Mouse (Mus musculus) midbrain, postnatal 0 days (tissue): ENCODE measurements at regions not wholly inside any gene's neighbourhood (a gene's known extent, or its start where the extent isn't known, plus 50 kb on each side); places are given as distances from the start of the nearest gene placed in this dataset.

Experiments used
- ATAC-seq: fragments of 200-750 bp; cut with Nextera tagmentation; 2 replicates; pipeline ENCODE4 v1.8.0; 2017; ENCODE audit warnings: moderate number of reproducible peaks, mild to moderate bottlenecking, moderate TSS enrichment, moderate library complexity; ENCODE audit not compliant: low FRiP score
- DNase-seq: peaks from one replicate; pipeline ENCODE4 v3.0.0-alpha.2; 2015; ENCODE audit warnings: low spot score
- H3K27ac ChIP-seq: fragments of 300-500 bp; sonication (generic); 2 replicates; pipeline ENCODE4 v1.5.1; 2014; ENCODE audit warnings: low read depth, mild to moderate bottlenecking, low read length, mixed read lengths
- H3K27me3 ChIP-seq: fragments of 300-500 bp; sonication (generic); 2 replicates; pipeline ENCODE4 v1.6.1; 2014; ENCODE audit warnings: low read length, control low read depth, mixed read lengths; ENCODE audit not compliant: insufficient read depth
- H3K36me3 ChIP-seq: fragments of 300-500 bp; sonication (generic); 2 replicates; pipeline ENCODE4 v1.6.1; 2014; ENCODE audit warnings: low read length, control low read depth, mixed read lengths; ENCODE audit not compliant: insufficient read depth
- H3K4me1 ChIP-seq: fragments of 300-500 bp; sonication (generic); 2 replicates; pipeline ENCODE4 v1.6.1; 2014; ENCODE audit warnings: mild to moderate bottlenecking, control low read depth, antibody characterized with exemption, low read length, mixed read lengths; ENCODE audit not compliant: insufficient read depth
- H3K4me2 ChIP-seq: fragments of 300-500 bp; sonication (generic); 2 replicates; pipeline ENCODE4 v1.6.1; 2014; ENCODE audit warnings: low read depth, mild to moderate bottlenecking, low read length, mixed read lengths; ENCODE audit not compliant: poor library complexity, severe bottlenecking
- H3K4me3 ChIP-seq: fragments of 300-500 bp; sonication (generic); 2 replicates; pipeline ENCODE4 v1.5.1; 2014; ENCODE audit warnings: low read depth, mild to moderate bottlenecking, low read length, moderate library complexity
- H3K9ac ChIP-seq: fragments of 300-500 bp; sonication (generic); replicated peaks from 2 replicates; pipeline ENCODE4 v1.6.1; 2014; ENCODE audit warnings: mild to moderate bottlenecking, low read length, moderate library complexity, mixed read lengths; ENCODE audit not compliant: poor library complexity, severe bottlenecking
- H3K9me3 ChIP-seq: fragments of 300-500 bp; sonication (generic); 2 replicates; pipeline ENCODE4 v1.6.1; 2016; ENCODE audit warnings: low read length, control low read depth
- CTCF ChIP-seq: IDR thresholded peaks from 2 replicates; pipeline ENCODE4 v1.5.1; 2016; ENCODE audit warnings: antibody characterized with exemption, mild to moderate bottlenecking
- WGBS: fragments of 180-500 bp; shearing (Covaris S2); extraction: QIAGEN DNeasy Blood & Tissue Kit; methylation state at CpG from one replicate; pipeline ENCODE4 v1.1.7; 2014; 5-methylcytosine and 5-hydroxymethylcytosine counted together

DNA sequence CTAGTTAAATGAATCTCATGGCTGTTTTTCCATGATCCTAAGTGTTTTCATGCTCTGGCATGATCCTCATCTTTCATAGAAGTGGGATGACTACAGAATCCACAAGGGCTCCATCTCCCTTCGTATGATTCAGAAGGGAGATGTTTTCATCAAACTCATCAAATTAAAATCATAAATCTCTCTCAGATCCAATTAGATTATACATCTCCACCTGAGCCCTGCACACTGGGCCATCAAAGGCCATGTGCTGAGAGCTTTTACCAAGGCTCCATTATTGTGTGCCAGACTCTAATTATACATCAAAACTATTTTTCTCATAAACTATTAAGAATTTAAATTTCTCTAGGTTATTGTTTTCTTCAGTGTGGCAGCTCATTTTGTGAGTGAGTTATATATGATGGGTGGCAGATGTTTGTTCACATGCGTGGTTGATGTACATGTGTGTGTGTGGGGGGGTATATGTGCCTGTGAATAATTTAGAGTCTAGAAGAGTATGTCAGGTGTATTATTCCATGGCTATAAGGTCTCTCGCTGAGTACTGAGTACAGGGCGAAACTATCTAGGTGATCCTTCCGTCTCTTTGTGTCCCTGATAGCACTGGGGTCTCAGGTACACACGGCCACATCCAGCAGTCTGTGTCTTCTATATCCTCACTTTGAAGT lies 278.4 kb downstream of the Fat4 start:
- no peak overlapping the region for H3K4me3 ChIP-seq
- H3K27ac ChIP-seq, result no peak overlapping the region
- no peak for TF ChIP-seq CTCF
- peak; percentile 12 for DNase-seq
- H3K27me3 ChIP-seq, result no peaks in the 10 kb centered on the region
- H3K4me1 ChIP-seq, result no peaks in the 10 kb centered on the region
- 88% methylated on average over 6 of the region's 6 CpGs for WGBS
- no peak for ATAC-seq
- no peak overlapping the region for H3K4me2 ChIP-seq
- no peaks in the 10 kb centered on the region for H3K9me3 ChIP-seq
- no peaks in the 10 kb centered on the region for H3K36me3 ChIP-seq
- H3K9ac ChIP-seq, result no peak overlapping the region

- Histone ChIP-seq H3K9ac (no peak overlapping the region), H3K4me3 (no peak overlapping the region), H3K4me1 (no peaks in the 10 kb centered on the region), H3K4me2 (no peak overlapping the region), H3K27me3 (no peaks in the 10 kb centered on the region), H3K36me3 (no peaks in the 10 kb centered on the region), H3K9me3 (no peaks in the 10 kb centered on the region), H3K27ac (no peak overlapping the region)
- no peak for TF ChIP-seq CTCF
- no peak for DNase-seq
- ATAC-seq, result no peak
- 86% methylated on average over 3 of the region's 3 CpGs for WGBS
These were observed 295.9 kb downstream of the Fat4 start for GRCm38 (mm10) chr3:39182646-39183045.

- H3K4me2 ChIP-seq, result no peak overlapping the region
- H3K4me1 ChIP-seq, result no peaks in the 10 kb centered on the region
- DNase-seq, result no peak
- no peak for TF ChIP-seq CTCF
- ATAC-seq, result no peak
- WGBS, result 54% methylated on average over 6 of the region's 6 CpGs
- H3K27ac ChIP-seq, result no peak overlapping the region
- no peak overlapping the region for H3K9ac ChIP-seq
- no peaks in the 10 kb centered on the region for H3K36me3 ChIP-seq
- H3K27me3 ChIP-seq, result no peaks in the 10 kb centered on the region
- no peaks in the 10 kb centered on the region for H3K9me3 ChIP-seq
- H3K4me3 ChIP-seq, result no peak overlapping the region
These were observed 308.4 kb downstream of the Fat4 start for GRCm38 (mm10) chr3:39195102-39195501.

- 51% methylated on average over 7 of the region's 7 CpGs for WGBS
- ATAC-seq (no peak), DNase-seq (no peak)
- Histone ChIP-seq H3K36me3 (no peaks in the 10 kb centered on the region), H3K9me3 (no peaks in the 10 kb centered on the region), H3K27ac (no peak overlapping the region), H3K9ac (no peak overlapping the region), H3K4me2 (no peak overlapping the region), H3K4me3 (no peak overlapping the region), H3K4me1 (no peaks in the 10 kb centered on the region), H3K27me3 (no peaks in the 10 kb centered on the region)
- TF ChIP-seq CTCF, result no peak
These were observed 315.9 kb downstream of the Fat4 start for GRCm38 (mm10) chr3:39202662-39203061.

DNA sequence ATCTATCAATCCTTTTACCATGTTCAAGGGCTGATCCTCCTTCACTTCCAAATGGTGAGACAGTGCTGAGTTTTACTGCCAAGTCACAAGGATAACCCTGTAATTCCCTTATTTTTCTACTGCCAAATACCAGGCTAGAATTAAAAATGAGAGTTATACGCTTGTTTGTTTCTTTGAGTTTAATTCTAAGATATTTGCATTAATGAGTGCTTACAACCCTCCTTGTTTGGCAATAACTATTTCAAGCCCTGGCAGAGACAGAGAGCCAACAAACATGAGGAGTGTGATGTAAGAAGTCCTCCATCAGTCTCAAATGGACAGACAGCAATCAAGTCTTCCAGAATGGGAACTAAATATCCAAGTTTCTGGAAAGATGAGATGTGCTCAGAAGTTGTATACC lies 321.9 kb downstream of the Fat4 start:
- ATAC-seq (no peak), DNase-seq (no peak)
- TF ChIP-seq CTCF, result no peak
- no peaks in the 10 kb centered on the region for H3K9me3 ChIP-seq
- no peaks in the 10 kb centered on the region for H3K36me3 ChIP-seq
- no peaks in the 10 kb centered on the region for H3K27me3 ChIP-seq
- H3K9ac ChIP-seq, result no peak overlapping the region
- H3K4me3 ChIP-seq, result no peak overlapping the region
- WGBS, result 69% methylated on average over 1 of the region's 1 CpGs
- no peak overlapping the region for H3K27ac ChIP-seq
- H3K4me2 ChIP-seq, result no peak overlapping the region
- H3K4me1 ChIP-seq, result no peaks in the 10 kb centered on the region

GRCm38 (mm10) chr3:39209382-39210165 lies 322.8 kb downstream of the Fat4 start:
- Histone ChIP-seq H3K4me1 (no peaks in the 10 kb centered on the region), H3K27ac (no peak overlapping the region), H3K9ac (no peak overlapping the region), H3K27me3 (no peaks in the 10 kb centered on the region), H3K9me3 (no peaks in the 10 kb centered on the region), H3K4me2 (no peak overlapping the region), H3K36me3 (no peaks in the 10 kb centered on the region), H3K4me3 (no peak overlapping the region)
- peak; percentile 31; the same call in 1 of the 2 replicates for ATAC-seq
- peak; percentile 70 for DNase-seq
- no peak for TF ChIP-seq CTCF
- 65% methylated on average over 8 of the region's 8 CpGs for WGBS
